Comparison of ENCODE assay signal across 9 mouse cellular contexts in genomic region chr15:94214440-94214839, GRCm38 (mm10).
DNase-seq lines count a peak whose midpoint lies in the region; ATAC-seq and TF ChIP-seq lines count a peak whose summit lies in the region.
"Had no signal": no experiment of that assay in that cellular context is flagged by ENCODE, and none has a peak within 500 bp of the region (broad histone marks: within the 10 kb centered on the region; RNA-seq: fewer than 3 reads in every experiment).

No protein-coding gene starts in this region.

- no peak for TF ChIP-seq CTCF in liver, postnatal 0 days (IDR thresholded peaks at IDR 0.05; ENCODE audit: low read depth)

- WGBS in heart, embryonic 11.5 days (ENCODE audit: insufficient replicate concordance) = 29% methylated on average over 9 of the region's 9 CpGs
- 17% methylated on average over 9 of the region's 9 CpGs for WGBS in embryonic facial prominence, embryonic 11.5 days
- WGBS in liver, postnatal 0 days (ENCODE audit: insufficient replicate concordance) = 17% methylated on average over 9 of the region's 9 CpGs
- 58% methylated on average over 9 of the region's 9 CpGs for WGBS in forebrain, embryonic 11.5 days

- no peaks in the 10 kb centered on the region for H3K27me3 ChIP-seq in heart, embryonic 11.5 days (ENCODE audit: control insufficient read depth, insufficient read depth, low read length)
- H3K27me3 ChIP-seq in embryonic facial prominence, embryonic 11.5 days (ENCODE audit: control insufficient read depth, insufficient read depth, low read length) = no peaks in the 10 kb centered on the region
- H3K27me3 ChIP-seq in liver, postnatal 0 days (ENCODE audit: insufficient read depth, low read length) = no peaks in the 10 kb centered on the region
- no peaks in the 10 kb centered on the region for H3K27me3 ChIP-seq in forebrain, embryonic 11.5 days (ENCODE audit: control insufficient read depth, insufficient read depth, low read length)
- H3K27me3 ChIP-seq: forebrain, embryonic 15.5 days had no signal

- intact Hi-C loops in heart, postnatal 25 days (cut with DNase I) = loop anchor here (5.0 to 10.0 kb wide), 4 partner anchors 637 to 947 kb away; no protein-coding TSS in a partner anchor

- no peak for DNase-seq in heart, postnatal 25 days (ENCODE audit: low spot score)
- DNase-seq in 416B (ENCODE audit: low read depth) = peak; percentile 47
- DNase-seq in embryonic facial prominence, embryonic 11.5 days (ENCODE audit: low spot score) = peak; percentile 88
- DNase-seq in liver, postnatal 0 days = peak; percentile 15
- no peak for DNase-seq in forebrain, embryonic 11.5 days (ENCODE audit: low spot score)
- no peak for DNase-seq in spleen, postnatal 10 days (ENCODE audit: low spot score in 2 of 2)
- DNase-seq in cerebellum, adult 9-10 months = no peak

- H3K9ac ChIP-seq in heart, embryonic 11.5 days (ENCODE audit: low read depth, low read length) = no peak overlapping the region
- H3K9ac ChIP-seq in embryonic facial prominence, embryonic 11.5 days (replicated peaks; ENCODE audit: low read length) = no peak overlapping the region
- no peak overlapping the region for H3K9ac ChIP-seq in liver, postnatal 0 days (replicated peaks)
- no peak overlapping the region for H3K9ac ChIP-seq in forebrain, embryonic 11.5 days (ENCODE audit: low read length)
- H3K9ac ChIP-seq: forebrain, embryonic 15.5 days had no signal

- H3K36me3 ChIP-seq in heart, embryonic 11.5 days (ENCODE audit: control insufficient read depth, insufficient read depth, low read length) = no peaks in the 10 kb centered on the region
- no peaks in the 10 kb centered on the region for H3K36me3 ChIP-seq in embryonic facial prominence, embryonic 11.5 days (replicated peaks; ENCODE audit: control insufficient read depth, insufficient read depth, low read depth, low read length)
- H3K36me3 ChIP-seq in liver, postnatal 0 days (replicated peaks; ENCODE audit: insufficient read depth, low read length) = no peaks in the 10 kb centered on the region
- H3K36me3 ChIP-seq in forebrain, embryonic 11.5 days (ENCODE audit: control insufficient read depth, insufficient read depth, low read length) = no peaks in the 10 kb centered on the region
- H3K36me3 ChIP-seq: forebrain, embryonic 15.5 days had no signal

- no peaks in the 10 kb centered on the region for H3K9me3 ChIP-seq in heart, embryonic 11.5 days (replicated peaks; ENCODE audit: control insufficient read depth, low read length)
- no peaks in the 10 kb centered on the region for H3K9me3 ChIP-seq in embryonic facial prominence, embryonic 11.5 days (replicated peaks; ENCODE audit: control insufficient read depth, low read length)
- H3K9me3 ChIP-seq in liver, postnatal 0 days (ENCODE audit: low read length) = no peaks in the 10 kb centered on the region
- H3K9me3 ChIP-seq in forebrain, embryonic 11.5 days (ENCODE audit: control insufficient read depth, low read length) = no peaks in the 10 kb centered on the region
- H3K9me3 ChIP-seq: forebrain, embryonic 15.5 days had no signal

- H3K27ac ChIP-seq in heart, embryonic 11.5 days (ENCODE audit: low read depth, low read length) = no peak overlapping the region
- H3K27ac ChIP-seq in embryonic facial prominence, embryonic 11.5 days (replicated peaks; ENCODE audit: low read depth, low read length) = peak overlapping the region; percentile 17; the same call in 1 of the 2 replicates
- no peak overlapping the region for H3K27ac ChIP-seq in liver, postnatal 0 days (ENCODE audit: low read depth)
- H3K27ac ChIP-seq in forebrain, embryonic 11.5 days (ENCODE audit: low read depth, low read length) = no peak overlapping the region
- H3K27ac ChIP-seq: forebrain, embryonic 15.5 days had no signal

- peak overlapping the region; percentile 5 for H3K4me2 ChIP-seq in heart, embryonic 11.5 days
- 0 out of 2 replicates have a peak overlapping the region, but pooled peaks have one; percentile 6 for H3K4me2 ChIP-seq in embryonic facial prominence, embryonic 11.5 days (ENCODE audit: low read depth, low read length)
- no peak overlapping the region for H3K4me2 ChIP-seq in liver, postnatal 0 days (ENCODE audit: low read depth, low read length)
- H3K4me2 ChIP-seq in forebrain, embryonic 11.5 days (ENCODE audit: low read depth, low read length, severe bottlenecking) = no peak overlapping the region
- H3K4me2 ChIP-seq: forebrain, embryonic 15.5 days had no signal

- no peak for TF ChIP-seq EP300 in liver, postnatal 0 days (IDR thresholded peaks at IDR 0.05; ENCODE audit: low read depth)

- H3K4me1 ChIP-seq in heart, embryonic 11.5 days (ENCODE audit: control insufficient read depth, insufficient read depth, low read length) = peaks cover 7% of the 10 kb centered on the region
- H3K4me1 ChIP-seq in embryonic facial prominence, embryonic 11.5 days (ENCODE audit: control insufficient read depth, insufficient read depth, low read length) = peaks cover 2% of the 10 kb centered on the region; the same call in 1 of the 2 replicates
- no peaks in the 10 kb centered on the region for H3K4me1 ChIP-seq in liver, postnatal 0 days (ENCODE audit: insufficient read depth)
- no peaks in the 10 kb centered on the region for H3K4me1 ChIP-seq in forebrain, embryonic 11.5 days (replicated peaks; ENCODE audit: control insufficient read depth, insufficient read depth, low read length)
- H3K4me1 ChIP-seq: forebrain, embryonic 15.5 days had no signal

- H3K4me3 ChIP-seq in heart, embryonic 11.5 days (ENCODE audit: low read depth, low read length) = no peak overlapping the region
- H3K4me3 ChIP-seq in embryonic facial prominence, embryonic 11.5 days (ENCODE audit: low read depth, low read length) = no peak overlapping the region
- no peak overlapping the region for H3K4me3 ChIP-seq in liver, postnatal 0 days (ENCODE audit: low read depth, low read length)
- H3K4me3 ChIP-seq in forebrain, embryonic 11.5 days (ENCODE audit: low read depth, low read length) = no peak overlapping the region
- H3K4me3 ChIP-seq: forebrain, embryonic 15.5 days had no signal

- ATAC-seq in heart, embryonic 11.5 days (replicated peaks; ENCODE audit: insufficient number of reproducible peaks, low FRiP score, low TSS enrichment) = peak; percentile 42; the same call in 1 of the 2 replicates
- peak; percentile 70; the same call in 1 of the 2 replicates for ATAC-seq in embryonic facial prominence, embryonic 11.5 days (replicated peaks; ENCODE audit: insufficient number of reproducible peaks, low FRiP score, low TSS enrichment, low read depth)
- peak; percentile 33; the same call in 1 of the 2 replicates for ATAC-seq in liver, postnatal 0 days
- no peak for ATAC-seq in forebrain, embryonic 11.5 days (replicated peaks; ENCODE audit: low FRiP score)
- ATAC-seq: forebrain, embryonic 15.5 days had no signal

Comparison
In these comparisons a context has a peak if more than half of its experiments do, and no peak if none do; other contexts are left out.
1. H3K4me2 ChIP-seq: peak in heart, embryonic 11.5 days (single experiment) and embryonic facial prominence, embryonic 11.5 days (single experiment); none in liver, postnatal 0 days (single experiment) and forebrain, embryonic 11.5 days (single experiment).
2. DNase-seq: peak in 416B (single experiment), embryonic facial prominence, embryonic 11.5 days (single experiment) and liver, postnatal 0 days (single experiment); none in heart, postnatal 25 days (single experiment), forebrain, embryonic 11.5 days (single experiment), spleen, postnatal 10 days (0 of 2) and cerebellum, adult 9-10 months (single experiment).